Mouse (Mus musculus) lung, adult 2 months (tissue): Measurements from ENCODE around the gene Aadacl4. TPM values are rescaled to one million over a fixed set of nuclear protein-coding genes. Genes with fewer than 3 reads are reported as not detected.
"Not testable (repeated sequence)": the region's sequence is repeated elsewhere in the genome, so short reads cannot be mapped to it uniquely, and the experiment has no call there.

ENCODE experiments used
- DNase-seq: peaks from one replicate; pipeline ENCODE4 v3.0.0; 2022
- H3K4me1 ChIP-seq: fragments of 200-500 bp; 2 replicates; pipeline ENCODE4 v1.6.1; 2011; ENCODE audit warnings: low read length; ENCODE audit not compliant: control insufficient read depth, insufficient read depth
- H3K4me3 ChIP-seq: fragments of 200-500 bp; replicated peaks from 2 replicates; pipeline ENCODE3; 2011; ENCODE audit warnings: low read depth, mild to moderate bottlenecking, control low read depth, low read length; ENCODE audit errors: extremely low read depth
- CTCF ChIP-seq: fragments of 200-500 bp; IDR thresholded peaks from 2 replicates; pipeline ENCODE4 v1.5.1; 2011; ENCODE audit warnings: mild to moderate bottlenecking, low read length, control low read depth; ENCODE audit not compliant: insufficient read depth
- POLR2A ChIP-seq: fragments of 200-500 bp; IDR thresholded peaks from 2 replicates; pipeline ENCODE4 v1.6.1; 2011; ENCODE audit warnings: low read depth, mild to moderate bottlenecking, control low read depth, low read length, borderline replicate concordance; ENCODE audit errors: extremely low read depth
- WGBS: fragments of 180-500 bp; shearing (Covaris S2); methylation state at CpG from one replicate; pipeline ENCODE4 v1.1.7; 2018; 5-methylcytosine and 5-hydroxymethylcytosine counted together
- polyA plus RNA-seq: library from polyadenylated mRNA; depleted of rRNA; stranded (reverse); fragments of >200 nt; gene quantifications from 2 replicates; pipeline ENCODE4 v1.2.3, GENCODE M21; 2012; rRNA removed

Gene Aadacl4
- not detected in 2 replicates for polyA plus RNA-seq

GRCm38 (mm10) chr4:144613407-144613806, at the start of gene Aadacl4:
Gene Aadacl4, plus strand, starts transcription at chr4:144613707.
- 44% methylated on average over 1 of the region's 1 CpGs for WGBS
- H3K4me3 ChIP-seq: no peak within 1 kb of the TSS
- H3K4me1 ChIP-seq: no peaks in the 10 kb centered on the region
- TF ChIP-seq CTCF (no peak), POLR2A (no peak)
- DNase-seq: no peak

DNA sequence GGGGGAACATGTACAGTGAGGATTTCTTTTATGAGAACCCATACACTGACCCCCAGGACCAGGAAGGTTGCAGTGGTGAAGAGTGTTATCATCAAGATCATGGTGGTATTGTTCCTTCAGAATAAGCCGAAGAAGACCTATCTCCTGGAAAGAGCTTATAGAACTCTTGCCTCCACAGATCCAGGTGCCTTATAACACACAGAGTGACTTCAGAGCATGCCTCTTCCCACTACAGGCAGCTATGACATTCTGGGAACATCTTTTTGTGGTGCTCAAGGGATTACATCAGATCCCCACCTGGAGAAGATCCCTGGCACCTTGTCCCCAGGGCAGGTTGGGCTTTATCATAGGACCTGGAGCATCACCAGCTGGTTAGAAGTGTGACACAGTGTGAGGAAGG, 48.5 kb upstream of the Aadacl4 start, which contains the start of gene Gm13124:
Gene Gm13124, minus strand, starts transcription at position 101 of the 400 bp plus-strand sequence.
- 94% methylated on average over 1 of the region's 1 CpGs for WGBS
- Histone ChIP-seq H3K4me1 (no peaks in the 10 kb centered on the region), H3K4me3 (no peak within 1 kb of the TSS)
- DNase-seq: no peak
- TF ChIP-seq CTCF: no peak
- no peak for TF ChIP-seq POLR2A

GRCm38 (mm10) chr4:144567752-144568151, 45.8 kb upstream of the Aadacl4 start:
- no peak for DNase-seq
- no peak overlapping the region for H3K4me3 ChIP-seq
- no peak for TF ChIP-seq CTCF
- TF ChIP-seq POLR2A: no peak
- H3K4me1 ChIP-seq: no peaks in the 10 kb centered on the region

GRCm38 (mm10) chr4:144586207-144586606, 27.3 kb upstream of the Aadacl4 start:
- 81% methylated on average over 14 of the region's 16 CpGs for WGBS
- DNase-seq, H3K4me1 ChIP-seq, H3K4me3 ChIP-seq: not testable (repeated sequence)

- Histone ChIP-seq H3K4me3 (no peak overlapping the region), H3K4me1 (no peaks in the 10 kb centered on the region)
- no peak for DNase-seq
- TF ChIP-seq CTCF (no peak), POLR2A (no peak)
These were observed 20.7 kb upstream of the Aadacl4 start for GRCm38 (mm10) chr4:144592790-144593189.

DNA sequence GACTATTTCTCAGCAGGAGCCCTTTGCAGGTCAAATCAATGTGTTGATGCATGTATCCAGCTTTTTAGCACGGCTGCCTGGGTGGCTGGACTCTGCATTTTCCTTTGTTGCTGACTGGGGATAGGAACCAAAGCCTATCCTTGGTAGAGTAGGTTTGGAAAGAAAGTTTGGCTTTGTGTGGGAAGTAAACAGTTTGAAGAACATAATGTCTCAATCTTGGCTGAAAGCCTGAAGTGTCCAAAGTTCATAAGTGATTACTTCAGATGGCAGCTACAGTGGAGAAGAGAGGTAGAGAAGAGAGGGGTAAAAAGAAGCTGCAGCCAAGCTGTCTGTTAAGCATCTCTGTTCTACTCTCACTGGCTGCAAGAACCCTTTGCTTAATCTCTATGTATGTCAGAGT, 1.1 kb downstream of the Aadacl4 start:
- 55% methylated on average over 1 of the region's 1 CpGs for WGBS
- TF ChIP-seq CTCF (no peak), POLR2A (no peak)
- Histone ChIP-seq H3K4me1 (no peaks in the 10 kb centered on the region), H3K4me3 (no peak overlapping the region)
- DNase-seq: no peak

GRCm38 (mm10) chr4:144638263-144638662, 24.8 kb downstream of the Aadacl4 start:
- Histone ChIP-seq H3K4me3 (no peak overlapping the region), H3K4me1 (no peaks in the 10 kb centered on the region)
- no peak for DNase-seq
- TF ChIP-seq POLR2A (no peak), CTCF (no peak)

Other genes with a start within 250 kb of the Aadacl4 start
- gene Pramef20, start 235.8 kb upstream of the Aadacl4 start, polyA plus RNA-seq: not detected in 2 replicates
- gene Pramef12, start 205.2 kb upstream of the Aadacl4 start, polyA plus RNA-seq: 0.50 and 0.75 TPM in 2 replicates
- gene 1700012P22Rik, start 174.9 kb upstream of the Aadacl4 start, polyA plus RNA-seq: 0.12 TPM in 1 of 2 replicates, not detected in the other
- not detected in 2 replicates for gene Gm9944, start 160.4 kb upstream of the Aadacl4 start, polyA plus RNA-seq
- gene Aadacl3, start 150.0 kb upstream of the Aadacl4 start, polyA plus RNA-seq: not detected in 2 replicates
- not detected in 2 replicates for gene 9430007A20Rik, start 93.9 kb upstream of the Aadacl4 start, polyA plus RNA-seq
- not detected in 2 replicates for gene Gm13124, start 48.6 kb upstream of the Aadacl4 start, polyA plus RNA-seq
- not detected in 2 replicates for gene Gm436, start 72.7 kb downstream of the Aadacl4 start, polyA plus RNA-seq
- not detected in 2 replicates for gene Gm13178, start 107.7 kb downstream of the Aadacl4 start, polyA plus RNA-seq
- gene Gm438, start 172.9 kb downstream of the Aadacl4 start, polyA plus RNA-seq: not detected in 2 replicates